Mouse (Mus musculus) kidney, postnatal 0 days (tissue): ENCODE results near the gene Myzap. TPM values are rescaled to one million over a fixed set of nuclear protein-coding genes. Genes with fewer than 3 reads are reported as not detected.

Experiments used
- ATAC-seq: fragments of 200-750 bp; cut with Nextera tagmentation; replicated peaks from 2 replicates; pipeline ENCODE4 v1.8.0; 2017; ENCODE audit warnings: low read depth, moderate number of reproducible peaks, moderate TSS enrichment, moderate library complexity; ENCODE audit not compliant: low FRiP score
- DNase-seq: peaks from one replicate; pipeline ENCODE4 v3.0.0-alpha.2; 2016; ENCODE audit warnings: low spot score
- H3K27ac ChIP-seq: fragments of 300-500 bp; sonication (generic); 2 replicates; pipeline ENCODE4 v1.5.1; 2014; ENCODE audit warnings: mild to moderate bottlenecking
- H3K27me3 ChIP-seq: fragments of 300-500 bp; sonication (generic); 2 replicates; pipeline ENCODE4 v1.6.1; 2014; ENCODE audit warnings: low read length, mixed read lengths; ENCODE audit not compliant: insufficient read depth
- H3K36me3 ChIP-seq: fragments of 300-500 bp; sonication (generic); 2 replicates; pipeline ENCODE4 v1.6.1; 2014; ENCODE audit warnings: low read length, mixed read lengths; ENCODE audit not compliant: insufficient read depth
- H3K4me1 ChIP-seq: fragments of 300-500 bp; sonication (generic); replicated peaks from 2 replicates; pipeline ENCODE4 v1.6.1; 2014; ENCODE audit warnings: antibody characterized with exemption, low read length, mixed read lengths; ENCODE audit not compliant: insufficient read depth
- H3K4me2 ChIP-seq: fragments of 300-500 bp; sonication (generic); 2 replicates; pipeline ENCODE4 v1.6.1; 2014; ENCODE audit warnings: mild to moderate bottlenecking, low read length, moderate library complexity, mixed read lengths
- H3K4me3 ChIP-seq: fragments of 300-500 bp; sonication (generic); replicated peaks from 2 replicates; pipeline ENCODE4 v1.5.1; 2014; ENCODE audit warnings: low read depth, low read length
- H3K9ac ChIP-seq: fragments of 300-500 bp; sonication (generic); 2 replicates; pipeline ENCODE4 v1.6.1; 2014; ENCODE audit warnings: low read depth, low read length
- H3K9me3 ChIP-seq: fragments of 300-500 bp; sonication (generic); replicated peaks from 2 replicates; pipeline ENCODE4 v1.6.1; 2016; ENCODE audit warnings: low read length, inconsistent platforms, mixed read lengths
- CTCF ChIP-seq: IDR thresholded peaks from 2 replicates; pipeline ENCODE4 v1.5.1; 2016; ENCODE audit warnings: antibody characterized with exemption, low read depth, mild to moderate bottlenecking, moderate library complexity
- WGBS: fragments of 180-500 bp; shearing (Covaris S2); extraction: QIAGEN DNeasy Blood & Tissue Kit; methylation state at CpG from one replicate; pipeline ENCODE4 v1.1.7; 2014; 5-methylcytosine and 5-hydroxymethylcytosine counted together
- polyA plus RNA-seq: library from polyadenylated mRNA; unstranded; fragments of >200 nt; fragmentation: Nextera tagmentation; extraction: Ambion mirVana; gene quantifications from 2 replicates; pipeline ENCODE4 v1.2.1, GENCODE M21; 2015

The Myzap gene
- polyA plus RNA-seq, 1 experiment from 2014 or later: 16.9 TPM

- Histone ChIP-seq H3K9ac (no peak overlapping the region), H3K27me3 (no peaks in the 10 kb centered on the region), H3K4me3 (no peak overlapping the region), H3K9me3 (no peaks in the 10 kb centered on the region), H3K4me1 (peaks cover 18% of the 10 kb centered on the region; the same call in 1 of the 2 replicates), H3K36me3 (peaks cover 39% of the 10 kb centered on the region; the same call in 1 of the 2 replicates), H3K27ac (no peak overlapping the region), H3K4me2 (no peak overlapping the region)
- TF ChIP-seq CTCF: no peak
- ATAC-seq (no peak), DNase-seq (no peak)
- 48% methylated on average over 6 of the region's 6 CpGs for WGBS
Observed at GRCm38 (mm10) chr9:71628921-71629320, 36.8 kb upstream of the Myzap start.

GRCm38 (mm10) chr9:71628286-71628685, 36.1 kb upstream of the Myzap start:
- Histone ChIP-seq H3K27me3 (no peaks in the 10 kb centered on the region), H3K4me2 (no peak overlapping the region), H3K4me3 (no peak overlapping the region), H3K4me1 (peaks cover 18% of the 10 kb centered on the region; the same call in 1 of the 2 replicates), H3K9me3 (no peaks in the 10 kb centered on the region), H3K36me3 (peaks cover 39% of the 10 kb centered on the region; the same call in 1 of the 2 replicates), H3K9ac (no peak overlapping the region), H3K27ac (no peak overlapping the region)
- no peak for ATAC-seq
- TF ChIP-seq CTCF: no peak
- WGBS: 75% methylated on average over 6 of the region's 6 CpGs
- no peak for DNase-seq

- peaks cover 23% of the 10 kb centered on the region; the same call in 1 of the 2 replicates for H3K4me1 ChIP-seq
- H3K9me3 ChIP-seq: no peaks in the 10 kb centered on the region
- ATAC-seq (no peak), DNase-seq (no peak)
- no peak overlapping the region for H3K4me2 ChIP-seq
- no peaks in the 10 kb centered on the region for H3K27me3 ChIP-seq
- peaks cover 26% of the 10 kb centered on the region; the same call in 1 of the 2 replicates for H3K36me3 ChIP-seq
- no peak overlapping the region for H3K4me3 ChIP-seq
- WGBS: 87% methylated on average over 6 of the region's 6 CpGs
- no peak overlapping the region for H3K9ac ChIP-seq
- H3K27ac ChIP-seq: peak overlapping the region; percentile 67
- TF ChIP-seq CTCF: no peak
Observed at GRCm38 (mm10) chr9:71625961-71626360, 33.8 kb upstream of the Myzap start.

DNA sequence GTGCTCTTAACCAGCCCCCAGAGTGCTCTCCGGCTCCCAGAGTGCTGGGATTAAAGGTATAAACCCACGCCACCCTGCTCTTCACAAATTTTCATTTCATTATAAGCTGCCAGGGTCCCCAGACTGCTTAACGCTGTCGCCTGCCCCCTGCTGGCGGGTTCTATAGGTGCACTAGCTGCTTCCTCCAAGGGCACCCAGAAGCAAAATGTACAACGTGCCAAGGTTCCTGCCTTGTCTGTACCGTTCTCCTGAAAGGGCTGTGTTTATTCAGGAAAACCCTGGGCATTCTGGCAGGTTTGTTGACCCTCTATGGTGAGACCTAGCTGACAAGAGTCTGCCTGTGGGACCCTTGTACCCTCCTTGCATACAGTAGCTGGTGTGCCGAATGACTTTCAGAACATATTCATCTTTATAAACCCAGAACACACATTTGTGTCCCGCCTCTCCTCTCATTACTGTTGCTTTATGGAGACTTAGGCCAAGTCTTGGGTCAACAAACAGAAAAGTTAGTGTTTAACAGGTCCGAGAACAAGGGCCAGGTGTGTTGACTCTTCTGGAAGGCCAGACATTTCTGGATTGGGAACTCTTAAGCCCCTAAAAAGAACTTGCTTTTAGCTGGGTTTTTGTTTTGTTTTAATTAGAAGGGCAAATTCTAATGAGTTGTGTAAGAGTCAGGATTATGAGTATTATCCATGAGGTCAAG, 32.8 kb upstream of the Myzap start:
- DNase-seq (peak; percentile 75), ATAC-seq (no peak)
- Histone ChIP-seq H3K4me2 (no peak overlapping the region), H3K4me1 (peaks cover 23% of the 10 kb centered on the region; the same call in 1 of the 2 replicates), H3K4me3 (no peak overlapping the region), H3K9me3 (no peaks in the 10 kb centered on the region), H3K27ac (peak overlapping the region; percentile 67), H3K27me3 (no peaks in the 10 kb centered on the region), H3K9ac (no peak overlapping the region), H3K36me3 (peaks cover 18% of the 10 kb centered on the region; the same call in 1 of the 2 replicates)
- TF ChIP-seq CTCF: peak; percentile 78
- 34% methylated on average over 10 of the region's 10 CpGs for WGBS

DNA sequence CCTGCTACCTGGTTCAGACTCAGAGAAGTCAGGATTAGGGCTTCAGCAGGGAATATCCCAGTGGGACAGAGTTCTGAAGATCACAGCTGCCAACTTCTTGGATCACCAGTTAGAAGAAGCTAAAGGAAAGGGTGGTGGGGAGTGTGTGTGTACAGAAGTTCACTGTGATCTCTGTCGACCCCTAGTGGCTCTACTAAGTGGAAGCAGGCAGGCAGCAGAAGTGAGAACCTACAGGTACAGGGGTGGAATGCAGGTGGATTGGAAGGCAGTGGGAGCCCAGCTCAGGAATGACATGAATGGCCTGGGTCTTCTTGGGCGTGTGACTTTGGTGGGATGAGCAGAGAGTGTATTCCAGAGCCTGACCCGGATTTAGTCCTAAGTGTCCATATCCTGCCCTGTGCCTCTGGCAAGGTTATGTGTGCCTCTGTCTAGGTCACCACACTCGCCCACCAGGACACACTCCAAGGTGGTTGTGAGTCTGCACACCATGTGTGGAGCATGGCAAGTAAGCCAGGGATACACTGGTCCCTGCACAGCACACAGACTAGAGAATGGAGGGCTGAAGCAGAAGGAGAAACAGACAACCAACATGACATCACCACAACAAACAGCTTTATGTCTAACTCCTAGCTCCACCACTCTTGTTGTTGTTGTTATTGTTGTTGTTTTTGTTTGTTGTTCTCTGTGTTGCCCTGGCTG, 31.9 kb upstream of the Myzap start:
- DNase-seq (peak; percentile 88), ATAC-seq (peak; percentile 52)
- Histone ChIP-seq H3K27me3 (no peaks in the 10 kb centered on the region), H3K9ac (no peak overlapping the region), H3K36me3 (peaks cover 10% of the 10 kb centered on the region; the same call in 1 of the 2 replicates), H3K27ac (peak overlapping the region; percentile 66; the same call in 1 of the 2 replicates), H3K4me1 (peaks cover 23% of the 10 kb centered on the region; the same call in 1 of the 2 replicates), H3K4me3 (no peak overlapping the region), H3K9me3 (no peaks in the 10 kb centered on the region), H3K4me2 (no peak overlapping the region)
- 34% methylated on average over 4 of the region's 4 CpGs for WGBS
- peak; percentile 93 for TF ChIP-seq CTCF

DNA sequence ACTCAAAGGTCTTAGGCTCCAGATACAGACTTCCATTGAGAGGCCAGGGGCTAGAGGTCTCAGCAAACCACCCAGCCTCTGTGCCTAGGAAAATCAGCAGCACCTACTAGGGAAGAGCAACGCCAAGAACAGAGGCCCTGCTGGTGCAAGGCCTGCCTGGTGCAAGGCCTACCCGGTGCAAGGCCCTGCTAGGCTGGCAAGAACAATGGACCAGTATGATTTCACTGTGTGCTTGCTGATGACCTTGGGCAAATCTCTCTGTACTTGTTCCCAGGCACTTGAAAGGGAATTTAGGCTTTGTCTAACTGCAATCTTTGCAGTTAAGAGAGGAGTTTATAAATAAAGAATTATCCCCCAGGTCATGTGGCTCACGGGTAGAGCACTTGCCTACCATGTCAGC, 30.4 kb upstream of the Myzap start:
- ATAC-seq (no peak), DNase-seq (no peak)
- 71% methylated on average over 3 of the region's 3 CpGs for whole genome bisulfite sequencing
- Histone ChIP-seq H3K9ac (no peak overlapping the region), H3K36me3 (no peaks in the 10 kb centered on the region; the same call in 1 of the 2 replicates), H3K27ac (no peak overlapping the region), H3K27me3 (no peaks in the 10 kb centered on the region), H3K9me3 (no peaks in the 10 kb centered on the region), H3K4me1 (peaks cover 23% of the 10 kb centered on the region; the same call in 1 of the 2 replicates), H3K4me2 (no peak overlapping the region), H3K4me3 (no peak overlapping the region)
- TF ChIP-seq CTCF: no peak
